Mouse (Mus musculus) MEL (cell line): ENCODE measurements around the gene Senp3. TPM values are rescaled to one million over a fixed set of nuclear protein-coding genes. Genes with fewer than 3 reads are reported as not detected.

ENCODE experiments used
- DNase-seq: peaks from one replicate; pipeline ENCODE4 v3.0.0; 2011; ENCODE audit warnings: low read depth, low spot score
- H3K27ac ChIP-seq: 2 replicates; pipeline ENCODE4 v1.5.1; 2012; ENCODE audit warnings: low read depth, mild to moderate bottlenecking, control low read depth, low read length, moderate library complexity; ENCODE audit not compliant: control insufficient read depth
- H3K27me3 ChIP-seq, 2 experiments: fragments of 150-350 bp in 1 of 2; sonication (generic) in 1 of 2; 2 replicates each; pipeline ENCODE4 v1.6.1; 2012; ENCODE audit warnings: low read length in 2 of 2, mild to moderate bottlenecking in 2 of 2, improper control_type of control experiment in 1 of 2, moderate library complexity in 1 of 2; ENCODE audit not compliant: insufficient read depth in 2 of 2, control insufficient read depth in 1 of 2
- H3K36me3 ChIP-seq, 2 experiments: 2 replicates each; pipeline ENCODE4 v1.6.1; 2012 to 2014; ENCODE audit warnings: low read length in 2 of 2, improper control_type of control experiment in 1 of 2, inconsistent platforms in 1 of 2, mild to moderate bottlenecking in 1 of 2; ENCODE audit not compliant: insufficient read depth in 2 of 2, control insufficient read depth in 1 of 2
- H3K4me1 ChIP-seq, 2 experiments: fragments of 150-350 bp in 1 of 2; sonication (generic) in 1 of 2; 2 replicates each; pipeline ENCODE4 v1.6.1; 2012; ENCODE audit warnings: low read length in 2 of 2, improper control_type of control experiment in 1 of 2, mild to moderate bottlenecking in 1 of 2; ENCODE audit not compliant: insufficient read depth in 2 of 2, control insufficient read depth in 1 of 2
- H3K4me3 ChIP-seq, 2 experiments: fragments of 150-350 bp in 1 of 2; sonication (generic) in 1 of 2; 2 replicates each; pipeline ENCODE4 v1.5.1; 2012; ENCODE audit warnings: low read depth in 2 of 2, low read length in 2 of 2, mild to moderate bottlenecking in 2 of 2, moderate library complexity in 2 of 2, control low read depth in 1 of 2, improper control_type of control experiment in 1 of 2; ENCODE audit not compliant: control insufficient read depth in 1 of 2, insufficient read depth in 1 of 2
- H3K79me2 ChIP-seq: 2 replicates; pipeline ENCODE4 v1.6.1; 2012; ENCODE audit warnings: mild to moderate bottlenecking, low read length, moderate library complexity; ENCODE audit not compliant: control insufficient read depth, poor library complexity, insufficient read depth
- H3K9ac ChIP-seq: 2 replicates; pipeline ENCODE4 v1.6.1; 2012; ENCODE audit warnings: low read depth, mild to moderate bottlenecking, control low read depth, low read length, moderate library complexity; ENCODE audit not compliant: control insufficient read depth, poor library complexity, severe bottlenecking
- H3K9me3 ChIP-seq: fragments of 150-350 bp; sonication (generic); replicated peaks from 2 replicates; pipeline ENCODE4 v1.6.1; 2012; ENCODE audit warnings: mild to moderate bottlenecking, low read length, improper control_type of control experiment, moderate library complexity; ENCODE audit not compliant: insufficient read depth
- CHD1 ChIP-seq: IDR thresholded peaks from 2 replicates; pipeline ENCODE4 v1.6.1; 2012; ENCODE audit warnings: low read depth, mild to moderate bottlenecking, inconsistent platforms, low read length, improper control_type of control experiment
- CTCF ChIP-seq, 3 experiments: IDR thresholded peaks in 2 of 3; conservative IDR thresholded peaks in 1 of 3; 2 replicates each; pipeline ENCODE4 v1.5.1; 2011 to 2012; ENCODE audit warnings: low read length in 3 of 3, low read depth in 2 of 3, mild to moderate bottlenecking in 2 of 3, improper control_type of control experiment in 1 of 3, inconsistent platforms in 1 of 3, mixed read lengths in 1 of 3, moderate library complexity in 1 of 3; ENCODE audit not compliant: control insufficient read depth in 1 of 3, insufficient read depth in 1 of 3, poor library complexity in 1 of 3, severe bottlenecking in 1 of 3
- E2F4 ChIP-seq: IDR thresholded peaks from 2 replicates; pipeline ENCODE4 v1.6.1; 2011; ENCODE audit warnings: low read depth, low read length, improper control_type of control experiment, borderline replicate concordance
- ELF1 ChIP-seq: IDR thresholded peaks from 2 replicates; pipeline ENCODE4 v1.6.1; 2014; ENCODE audit warnings: low read depth, mild to moderate bottlenecking, inconsistent platforms, low read length, improper control_type of control experiment, moderate library complexity
- EP300 ChIP-seq, 2 experiments: IDR thresholded peaks; 2 replicates each; pipeline ENCODE4 v1.6.1; 2011; ENCODE audit warnings: improper control_type of control experiment in 2 of 2, low read length in 2 of 2, low read depth in 1 of 2, mild to moderate bottlenecking in 1 of 2
- GABPA ChIP-seq: IDR thresholded peaks from 2 replicates; pipeline ENCODE4 v1.6.1; 2012; ENCODE audit warnings: low read depth, mild to moderate bottlenecking, inconsistent platforms, low read length, improper control_type of control experiment, moderate library complexity
- GATA1 ChIP-seq: IDR thresholded peaks from 2 replicates; pipeline ENCODE4 v1.6.1; 2011; ENCODE audit warnings: low read depth, low read length, improper control_type of control experiment
- HCFC1 ChIP-seq: IDR thresholded peaks from 2 replicates; pipeline ENCODE4 v1.6.1; 2012; ENCODE audit warnings: low read depth, mild to moderate bottlenecking, inconsistent platforms, low read length, improper control_type of control experiment, moderate library complexity
- JUND ChIP-seq: IDR thresholded peaks from 2 replicates; pipeline ENCODE4 v1.6.1; 2011; ENCODE audit warnings: low read depth, mild to moderate bottlenecking, improper control_type of control experiment, low read length
- MAFK ChIP-seq: IDR thresholded peaks from 2 replicates; pipeline ENCODE4 v1.6.1; 2011; ENCODE audit warnings: low read depth, mild to moderate bottlenecking, low read length, improper control_type of control experiment, borderline replicate concordance
- MAX ChIP-seq: IDR thresholded peaks from 2 replicates; pipeline ENCODE4 v1.6.1; 2011; ENCODE audit warnings: low read length, improper control_type of control experiment
- MAZ ChIP-seq: IDR thresholded peaks from 2 replicates; pipeline ENCODE4 v1.6.1; 2012; ENCODE audit warnings: low read depth, mild to moderate bottlenecking, inconsistent platforms, low read length, improper control_type of control experiment
- MYB ChIP-seq: IDR thresholded peaks from 2 replicates; pipeline ENCODE4 v1.6.1; 2011; ENCODE audit warnings: mild to moderate bottlenecking, low read depth, low read length, improper control_type of control experiment
- NRF1 ChIP-seq: IDR thresholded peaks from 2 replicates; pipeline ENCODE4 v1.6.1; 2014; ENCODE audit warnings: low read depth, mild to moderate bottlenecking, inconsistent platforms, low read length, improper control_type of control experiment, moderate library complexity; ENCODE audit not compliant: poor library complexity, insufficient read depth, severe bottlenecking
- POLR2A ChIP-seq, 2 experiments: IDR thresholded peaks; 2 replicates each; pipeline ENCODE4 v1.6.1; 2011 to 2012; ENCODE audit warnings: low read length in 2 of 2, mild to moderate bottlenecking in 2 of 2, control low read depth in 1 of 2, improper control_type of control experiment in 1 of 2, low read depth in 1 of 2, moderate library complexity in 1 of 2; ENCODE audit not compliant: control insufficient read depth in 1 of 2, insufficient read depth in 1 of 2, poor library complexity in 1 of 2
- POLR2AphosphoS2 ChIP-seq: IDR thresholded peaks from 2 replicates; pipeline ENCODE4 v1.6.1; 2011; ENCODE audit warnings: low read length, improper control_type of control experiment
- POLR2AphosphoS5 ChIP-seq: IDR thresholded peaks from 2 replicates; pipeline ENCODE4 v1.6.1; 2012; ENCODE audit warnings: low read depth, borderline replicate concordance, mild to moderate bottlenecking, inconsistent platforms, low read length, moderate library complexity, mixed read lengths
- RAD21 ChIP-seq: IDR thresholded peaks from 2 replicates; pipeline ENCODE4 v1.6.1; 2011; ENCODE audit warnings: mild to moderate bottlenecking, low read depth, low read length, improper control_type of control experiment
- RCOR1 ChIP-seq: IDR thresholded peaks from 2 replicates; pipeline ENCODE4 v1.6.1; 2012; ENCODE audit warnings: low read depth, mild to moderate bottlenecking, inconsistent platforms, low read length, improper control_type of control experiment
- SMC3 ChIP-seq: IDR thresholded peaks from 2 replicates; pipeline ENCODE4 v1.6.1; 2011; ENCODE audit warnings: low read depth, low read length, improper control_type of control experiment
- TBP ChIP-seq: IDR thresholded peaks from 2 replicates; pipeline ENCODE4 v1.8.0; 2011; ENCODE audit warnings: low read depth, low read length, improper control_type of control experiment
- UBTF ChIP-seq: IDR thresholded peaks from 2 replicates; pipeline ENCODE4 v1.6.1; 2012; ENCODE audit warnings: low read depth, mild to moderate bottlenecking, inconsistent platforms, low read length, improper control_type of control experiment, moderate library complexity, borderline replicate concordance; ENCODE audit not compliant: insufficient read depth
- ZC3H11A ChIP-seq: IDR thresholded peaks from 2 replicates; pipeline ENCODE4 v1.6.1; 2012; ENCODE audit warnings: low read depth, mild to moderate bottlenecking, inconsistent platforms, low read length, improper control_type of control experiment
- ZKSCAN1 ChIP-seq: IDR thresholded peaks from 2 replicates; pipeline ENCODE4 v1.6.1; 2012; ENCODE audit warnings: low read depth, mild to moderate bottlenecking, inconsistent platforms, low read length, improper control_type of control experiment, moderate library complexity
- ZNF384 ChIP-seq: IDR thresholded peaks from 2 replicates; pipeline ENCODE4 v1.6.1; 2012; ENCODE audit warnings: low read depth, mild to moderate bottlenecking, inconsistent platforms, low read length, improper control_type of control experiment
- polyA plus RNA-seq, 2 experiments: library from polyadenylated mRNA; stranded (reverse) in 1 of 2; unstranded in 1 of 2; fragments of >175 nt in 1 of 2; fragments of >200 nt in 1 of 2; gene quantifications; 2 replicates each; pipeline versions ENCODE4 v1.2.1 to v1.2.4; 2012; ENCODE audit warnings: low replicate concordance in 2 of 2, low read depth in 1 of 2; ENCODE audit not compliant: insufficient read length in 2 of 2, insufficient read depth in 1 of 2, missing spikeins in 1 of 2
- total RNA-seq: library from RNA; depleted of rRNA; stranded (reverse); fragments of 300-350 nt; gene quantifications from 2 replicates; pipeline ENCODE4 v1.2.3, GENCODE M21; 2012

Senp3 gene
- total and polyA plus RNA-seq, 3 experiments, result 147 to 890 (median 171) TPM

- no peak for TF ChIP-seq MAX
- no peak for TF ChIP-seq RCOR1
- TF ChIP-seq POLR2AphosphoS2, result no peak
- TF ChIP-seq POLR2A (IDR thresholded peaks at IDR 0.05; ENCODE audit: control insufficient read depth in 1 of 2, insufficient read depth in 1 of 2, low read depth in 1 of 2, low read length in 2 of 2, poor library complexity in 1 of 2), result no peak; a peak in 1 of 4 replicates
- no peak for TF ChIP-seq NRF1
- no peak for TF ChIP-seq CTCF (IDR thresholded peaks at IDR 0.05 in 2 of 3, conservative IDR thresholded peaks at IDR 0.05 in 1 of 3; ENCODE audit: control insufficient read depth in 1 of 3, insufficient read depth in 1 of 3, low read depth in 2 of 3, low read length in 3 of 3, poor library complexity in 1 of 3, severe bottlenecking in 1 of 3)
- no peak for TF ChIP-seq SMC3
- TF ChIP-seq HCFC1, result no peak
- no peak for TF ChIP-seq EP300 (IDR thresholded peaks at IDR 0.05; ENCODE audit: low read depth in 1 of 2, low read length in 2 of 2)
- no peak for TF ChIP-seq ZC3H11A
- Histone ChIP-seq H3K4me3 (no peak overlapping the region), H3K27ac (no peak overlapping the region), H3K36me3 (peaks cover 8 to 26% of the 10 kb centered on the region in 2 experiments), H3K27me3 (no peaks in the 10 kb centered on the region), H3K9me3 (no peaks in the 10 kb centered on the region), H3K9ac (no peak overlapping the region), H3K4me1 (peaks cover 0 to 4% of the 10 kb centered on the region in 2 experiments; a peak in 3 of 4 replicates), H3K79me2 (no peaks in the 10 kb centered on the region)
- DNase-seq, result no peak
These were observed 28.5 kb downstream of the Senp3 start for GRCm38 (mm10) chr11:69653399-69653798.

GRCm38 (mm10) chr11:69645860-69646259 is 36.0 kb downstream of the Senp3 start:
- H3K4me3 ChIP-seq, result no peak overlapping the region
- no peaks in the 10 kb centered on the region for H3K9me3 ChIP-seq
- no peak overlapping the region for H3K27ac ChIP-seq
- no peaks in the 10 kb centered on the region for H3K79me2 ChIP-seq
- H3K9ac ChIP-seq, result no peak overlapping the region
- no peak for DNase-seq
- no peak for TF ChIP-seq ZKSCAN1
- TF ChIP-seq GABPA, result no peak
- TF ChIP-seq GATA1, result no peak
- no peak for TF ChIP-seq TBP
- TF ChIP-seq E2F4, result no peak
- TF ChIP-seq MAX, result no peak
- no peak for TF ChIP-seq ELF1
- no peak for TF ChIP-seq ZNF384
- TF ChIP-seq MAFK, result no peak
- no peak for TF ChIP-seq MAZ
- no peak for TF ChIP-seq UBTF
- TF ChIP-seq POLR2AphosphoS5, result no peak
- no peak for TF ChIP-seq MYB
- no peak for TF ChIP-seq RAD21
- TF ChIP-seq POLR2A (IDR thresholded peaks at IDR 0.05; ENCODE audit: control insufficient read depth in 1 of 2, insufficient read depth in 1 of 2, low read depth in 1 of 2, low read length in 2 of 2, poor library complexity in 1 of 2), result no peak
- no peak for TF ChIP-seq CHD1
- TF ChIP-seq POLR2AphosphoS2, result no peak
- TF ChIP-seq JUND, result no peak
- H3K4me1 ChIP-seq, result no peaks in the 10 kb centered on the region
- peaks cover 0 to 56% of the 10 kb centered on the region in 2 experiments; a peak in 2 of 4 replicates for H3K36me3 ChIP-seq
- no peaks in the 10 kb centered on the region for H3K27me3 ChIP-seq
